Mouse (Mus musculus) thymus, adult 18-20 months (tissue): ENCODE data around the gene Tekt3.

Experiments used
- DNase-seq, 2 experiments: peaks; one replicate each; pipeline ENCODE4 v3.0.0; 2022; ENCODE audit warnings: mixed read lengths in 2 of 2

The Tekt3 gene

GRCm38 (mm10) chr11:63127513-63127912 lies 66.1 kb downstream of the Tekt3 start:
- DNase-seq: no peak

- DNase-seq: no peak
Measured at GRCm38 (mm10) chr11:63128784-63129183, 67.3 kb downstream of the Tekt3 start, which contains the start of gene Pmp22. Gene Pmp22 (plus strand): TSS chr11:63128982.

- no peak for DNase-seq
Measured at GRCm38 (mm10) chr11:63129375-63129774, 67.9 kb downstream of the Tekt3 start.

GRCm38 (mm10) chr11:63129840-63130239 lies 68.4 kb downstream of the Tekt3 start:
- no peak for DNase-seq

GRCm38 (mm10) chr11:63130497-63130896 lies 69.0 kb downstream of the Tekt3 start:
- peak in 1 of 2 experiments; percentile 13 for DNase-seq

GRCm38 (mm10) chr11:63131001-63131692 lies 69.7 kb downstream of the Tekt3 start:
- no peak for DNase-seq

- no peak for DNase-seq
Measured at GRCm38 (mm10) chr11:63131693-63132040, 70.2 kb downstream of the Tekt3 start.

GRCm38 (mm10) chr11:63132151-63132500 lies 70.7 kb downstream of the Tekt3 start:
- DNase-seq: no peak

- DNase-seq: peak in 1 of 2 experiments; percentile 18
Measured at GRCm38 (mm10) chr11:63132501-63133435, 71.3 kb downstream of the Tekt3 start.

- DNase-seq: no peak
Measured at GRCm38 (mm10) chr11:63134021-63134420, 72.6 kb downstream of the Tekt3 start.

GRCm38 (mm10) chr11:63134742-63135482 lies 73.5 kb downstream of the Tekt3 start:
- no peak for DNase-seq

GRCm38 (mm10) chr11:63135622-63136021 lies 74.2 kb downstream of the Tekt3 start:
- DNase-seq: peak; percentile 42 to 48

- DNase-seq: no peak
Measured at GRCm38 (mm10) chr11:63136205-63136604, 74.8 kb downstream of the Tekt3 start.

- no peak for DNase-seq
Measured at GRCm38 (mm10) chr11:63136836-63137416, 75.5 kb downstream of the Tekt3 start.

GRCm38 (mm10) chr11:63138739-63139138 lies 77.3 kb downstream of the Tekt3 start:
- no peak for DNase-seq

GRCm38 (mm10) chr11:63142311-63142710 lies 80.9 kb downstream of the Tekt3 start:
- DNase-seq: no peak

- DNase-seq: no peak
Measured at GRCm38 (mm10) chr11:63142816-63143215, 81.4 kb downstream of the Tekt3 start.

GRCm38 (mm10) chr11:63143486-63143885 lies 82.0 kb downstream of the Tekt3 start:
- DNase-seq: no peak
